Mouse (Mus musculus) layer of hippocampus, adult 9-11 months (tissue): ENCODE measurements around the gene Gm20388.
"Not testable (repeated sequence)": the region's sequence is repeated elsewhere in the genome, so short reads cannot be mapped to it uniquely, and the experiment has no call there.

ENCODE experiments used
- DNase-seq: peaks from one replicate; pipeline ENCODE4 v3.0.0; 2022

Gm20388 gene

GRCm38 (mm10) chr8:124014299-124014698 is 4103.7 kb downstream of the Gm20388 start:
- DNase-seq = not testable (repeated sequence)

- no peak for DNase-seq
Measured at GRCm38 (mm10) chr8:124014751-124015150, 4104.1 kb downstream of the Gm20388 start.

- DNase-seq = no peak
Measured at GRCm38 (mm10) chr8:124019782-124020181, 4109.1 kb downstream of the Gm20388 start.

- DNase-seq = peak; percentile 13
Measured at GRCm38 (mm10) chr8:124020439-124021236, 4110.0 kb downstream of the Gm20388 start.

- DNase-seq = peak; percentile 89
Measured at GRCm38 (mm10) chr8:124021237-124022227, 4110.9 kb downstream of the Gm20388 start, which contains the start of the genes Taf5l and Urb2. Gene Taf5l (minus strand): TSS chr8:124021397. Gene Urb2 (plus strand): TSS chr8:124021508.

- DNase-seq = not testable (repeated sequence)
Measured at GRCm38 (mm10) chr8:124026265-124026664, 4115.6 kb downstream of the Gm20388 start.

GRCm38 (mm10) chr8:124027831-124028230 is 4117.2 kb downstream of the Gm20388 start:
- no peak for DNase-seq

- DNase-seq = no peak
Measured at GRCm38 (mm10) chr8:124033400-124033799, 4122.8 kb downstream of the Gm20388 start.

- no peak for DNase-seq
Measured at GRCm38 (mm10) chr8:124038121-124038520, 4127.5 kb downstream of the Gm20388 start.

- DNase-seq = no peak
Measured at GRCm38 (mm10) chr8:124039351-124039750, 4128.7 kb downstream of the Gm20388 start.

- DNase-seq = no peak
Measured at GRCm38 (mm10) chr8:124042201-124042600, 4131.6 kb downstream of the Gm20388 start.

GRCm38 (mm10) chr8:124044421-124044820 is 4133.8 kb downstream of the Gm20388 start:
- no peak for DNase-seq

- DNase-seq = no peak
Measured at GRCm38 (mm10) chr8:124044931-124045330, 4134.3 kb downstream of the Gm20388 start.

- no peak for DNase-seq
Measured at GRCm38 (mm10) chr8:124045856-124046255, 4135.2 kb downstream of the Gm20388 start.

- DNase-seq = peak; percentile 32
Measured at GRCm38 (mm10) chr8:124052110-124052509, 4141.5 kb downstream of the Gm20388 start.

GRCm38 (mm10) chr8:124052568-124052967 is 4141.9 kb downstream of the Gm20388 start:
- no peak for DNase-seq

- DNase-seq = no peak
Measured at GRCm38 (mm10) chr8:124056832-124057655, 4146.4 kb downstream of the Gm20388 start.

GRCm38 (mm10) chr8:124066325-124067058 is 4155.9 kb downstream of the Gm20388 start:
- no peak for DNase-seq

GRCm38 (mm10) chr8:124067059-124067750 is 4156.6 kb downstream of the Gm20388 start:
- no peak for DNase-seq

- DNase-seq = peak; percentile 19
Measured at GRCm38 (mm10) chr8:124070363-124071324, 4160.0 kb downstream of the Gm20388 start.
